Mouse (Mus musculus): ENCODE results near the gene Pcnx3. TPM values are rescaled to one million over a fixed set of nuclear protein-coding genes. Genes with fewer than 3 reads are reported as not detected.

Pcnx3 gene
- polyA plus RNA-seq, 1 experiment from 2014 or later = 35.2 TPM

DNA sequence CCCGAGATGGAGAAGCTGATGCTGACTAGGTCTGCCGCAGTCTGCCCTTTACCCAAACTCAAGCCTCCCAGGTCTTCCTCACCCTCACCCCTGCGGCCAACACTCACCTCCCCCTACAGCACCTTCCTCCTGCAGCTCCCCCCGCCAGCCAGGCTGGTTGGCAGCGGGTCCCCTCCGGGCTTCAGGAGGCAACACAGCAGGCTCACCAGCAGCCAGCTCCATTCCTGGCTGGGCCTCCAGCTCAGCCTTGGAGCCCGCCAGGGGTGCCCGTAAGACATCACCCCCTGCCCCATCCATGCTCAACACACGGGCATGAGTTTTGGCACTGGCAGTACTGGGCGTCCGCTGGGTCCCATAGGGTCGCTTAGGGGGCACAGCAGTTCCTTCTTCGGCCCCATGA, 3.7 kb downstream of the Pcnx3 start:
- H3K9ac ChIP-seq = no peak overlapping the region
- WGBS = 91% methylated on average over 13 of the region's 13 CpGs
- H3K36me3 ChIP-seq (ENCODE audit: insufficient read depth) = peaks cover 66% of the 10 kb centered on the region

GRCm38 (mm10) chr19:5684236-5684635, 4.5 kb downstream of the Pcnx3 start:
- H3K4me3 ChIP-seq (ENCODE audit: low read depth, low read length) = no peak overlapping the region
- no peaks in the 10 kb centered on the region for H3K9me3 ChIP-seq (ENCODE audit: low read depth, low read length)
- no peak for ATAC-seq (ENCODE audit: insufficient read depth)
- no peak for DNase-seq
- no peaks in the 10 kb centered on the region for H3K27me3 ChIP-seq (ENCODE audit: insufficient read depth, low read length)
- TF ChIP-seq CTCF (IDR thresholded peaks at IDR 0.05; ENCODE audit: low read depth) = no peak
- H3K4me1 ChIP-seq (ENCODE audit: insufficient read depth) = 0 out of 2 replicates have a peak, but pooled peaks cover 4% of the 10 kb centered on the region
- H3K9ac ChIP-seq = no peak overlapping the region
- 90% methylated on average over 12 of the region's 12 CpGs for WGBS
- H3K36me3 ChIP-seq (ENCODE audit: insufficient read depth) = peaks cover 73% of the 10 kb centered on the region
- no peak overlapping the region for H3K4me2 ChIP-seq
- no peak overlapping the region for H3K27ac ChIP-seq (ENCODE audit: low read depth)

More for the DNA sequence above, 3.7 kb downstream of the Pcnx3 start:
- Histone ChIP-seq H3K4me1 (ENCODE audit: insufficient read depth) (0 out of 2 replicates have a peak, but pooled peaks cover 4% of the 10 kb centered on the region), H3K4me2 (no peak overlapping the region), H3K27ac (ENCODE audit: low read depth) (no peak overlapping the region), H3K9me3 (ENCODE audit: low read depth, low read length) (no peaks in the 10 kb centered on the region), H3K27me3 (ENCODE audit: insufficient read depth, low read length) (no peaks in the 10 kb centered on the region), H3K4me3 (ENCODE audit: low read depth, low read length) (no peak overlapping the region)
- ATAC-seq (ENCODE audit: insufficient read depth) (no peak), DNase-seq (no peak)
- TF ChIP-seq CTCF (IDR thresholded peaks at IDR 0.05; ENCODE audit: low read depth) = no peak

DNA sequence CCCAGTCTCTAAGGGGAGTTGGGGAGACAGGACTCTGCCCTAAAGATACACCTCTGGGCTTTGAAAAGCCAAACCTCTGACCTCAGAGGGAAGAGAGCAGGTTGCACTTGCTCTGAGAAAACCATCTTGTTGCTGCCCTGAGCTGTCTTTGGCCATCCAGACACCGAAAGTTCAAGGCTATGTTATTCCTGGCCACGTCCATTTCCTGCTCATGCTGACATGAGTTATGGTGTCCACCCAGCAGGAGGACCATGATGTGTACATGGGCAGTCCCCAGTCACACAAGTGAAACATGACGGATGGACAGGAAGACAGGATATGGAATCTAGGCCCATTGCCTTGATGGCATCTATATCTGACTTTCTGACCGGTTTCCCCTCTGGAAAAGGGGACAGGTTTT, 8.3 kb downstream of the Pcnx3 start:
- DNase-seq = no peak
- Histone ChIP-seq H3K4me1 (ENCODE audit: insufficient read depth) (no peaks in the 10 kb centered on the region), H3K4me3 (ENCODE audit: low read depth, low read length) (no peak overlapping the region), H3K27me3 (ENCODE audit: insufficient read depth, low read length) (no peaks in the 10 kb centered on the region), H3K36me3 (ENCODE audit: insufficient read depth) (peaks cover 94% of the 10 kb centered on the region), H3K9me3 (ENCODE audit: low read depth, low read length) (no peaks in the 10 kb centered on the region), H3K9ac (no peak overlapping the region), H3K27ac (ENCODE audit: low read depth) (no peak overlapping the region), H3K4me2 (no peak overlapping the region)
- WGBS = 77% methylated on average over 4 of the region's 4 CpGs
- TF ChIP-seq CTCF (IDR thresholded peaks at IDR 0.05; ENCODE audit: low read depth) = no peak
- ATAC-seq (ENCODE audit: insufficient read depth) = no peak; the same call in 1 of the 2 replicates

DNA sequence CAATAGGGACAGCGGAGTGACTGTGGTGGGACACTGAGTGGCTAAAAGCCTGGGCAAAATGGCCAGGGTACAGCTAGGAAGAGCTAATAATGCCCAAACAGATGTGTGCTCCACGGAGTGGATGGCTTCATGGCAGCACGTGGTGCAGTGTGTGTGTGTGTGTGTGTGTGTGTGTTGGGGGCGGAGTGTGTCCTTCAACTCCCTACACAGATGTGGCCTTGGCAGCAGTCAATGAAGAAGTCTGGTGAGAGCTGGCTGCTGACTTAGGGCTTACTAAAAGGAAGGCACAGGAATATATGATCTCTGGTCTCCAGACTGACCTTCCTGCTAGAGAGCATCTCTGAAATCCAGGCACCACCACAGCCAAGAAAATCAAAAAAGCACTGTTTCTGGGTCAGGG, 20.3 kb downstream of the Pcnx3 start:
- WGBS = 82% methylated on average over 4 of the region's 4 CpGs
- no peaks in the 10 kb centered on the region for H3K9me3 ChIP-seq (ENCODE audit: low read depth, low read length)
- H3K4me3 ChIP-seq (ENCODE audit: low read depth, low read length) = no peak overlapping the region
- H3K4me1 ChIP-seq (ENCODE audit: insufficient read depth) = no peaks in the 10 kb centered on the region; the same call in 1 of the 2 replicates
- H3K36me3 ChIP-seq (ENCODE audit: insufficient read depth) = peaks cover 68% of the 10 kb centered on the region
- H3K27ac ChIP-seq (ENCODE audit: low read depth) = no peak overlapping the region
- ATAC-seq (ENCODE audit: insufficient read depth) (no peak), DNase-seq (no peak)
- H3K9ac ChIP-seq = no peak overlapping the region
- no peak for TF ChIP-seq CTCF (IDR thresholded peaks at IDR 0.05; ENCODE audit: low read depth)
- no peak overlapping the region for H3K4me2 ChIP-seq
- H3K27me3 ChIP-seq (ENCODE audit: insufficient read depth, low read length) = no peaks in the 10 kb centered on the region

- 86% methylated on average over 18 of the region's 18 CpGs for WGBS
- Histone ChIP-seq H3K4me2 (no peak overlapping the region), H3K36me3 (ENCODE audit: insufficient read depth) (peaks cover 48% of the 10 kb centered on the region), H3K4me3 (ENCODE audit: low read depth, low read length) (no peak overlapping the region), H3K27ac (ENCODE audit: low read depth) (no peak overlapping the region), H3K4me1 (ENCODE audit: insufficient read depth) (peaks cover 5% of the 10 kb centered on the region; the same call in 1 of the 2 replicates), H3K9ac (no peak overlapping the region), H3K27me3 (ENCODE audit: insufficient read depth, low read length) (no peaks in the 10 kb centered on the region), H3K9me3 (ENCODE audit: low read depth, low read length) (no peaks in the 10 kb centered on the region)
- DNase-seq (no peak), ATAC-seq (ENCODE audit: insufficient read depth) (no peak)
- TF ChIP-seq CTCF (IDR thresholded peaks at IDR 0.05; ENCODE audit: low read depth) = no peak
Measured at GRCm38 (mm10) chr19:5666386-5666785, 22.3 kb downstream of the Pcnx3 start.

- ATAC-seq (ENCODE audit: insufficient read depth) (no peak), DNase-seq (no peak)
- H3K27me3 ChIP-seq (ENCODE audit: insufficient read depth, low read length) = no peaks in the 10 kb centered on the region
- H3K4me2 ChIP-seq = no peak overlapping the region
- no peak overlapping the region for H3K27ac ChIP-seq (ENCODE audit: low read depth)
- H3K4me1 ChIP-seq (ENCODE audit: insufficient read depth) = peaks cover 5% of the 10 kb centered on the region; the same call in 1 of the 2 replicates
- peaks cover 43% of the 10 kb centered on the region for H3K36me3 ChIP-seq (ENCODE audit: insufficient read depth)
- no peaks in the 10 kb centered on the region for H3K9me3 ChIP-seq (ENCODE audit: low read depth, low read length)
- WGBS = 83% methylated on average over 15 of the region's 15 CpGs
- no peak for TF ChIP-seq CTCF (IDR thresholded peaks at IDR 0.05; ENCODE audit: low read depth)
- H3K4me3 ChIP-seq (ENCODE audit: low read depth, low read length) = no peak overlapping the region
- no peak overlapping the region for H3K9ac ChIP-seq
Measured at GRCm38 (mm10) chr19:5665465-5665864, 23.2 kb downstream of the Pcnx3 start.

GRCm38 (mm10) chr19:5664669-5665257, 23.9 kb downstream of the Pcnx3 start:
- TF ChIP-seq CTCF (IDR thresholded peaks at IDR 0.05; ENCODE audit: low read depth) = no peak
- 87% methylated on average over 10 of the region's 10 CpGs for WGBS
- H3K9ac ChIP-seq = no peak overlapping the region
- peaks cover 5% of the 10 kb centered on the region; the same call in 1 of the 2 replicates for H3K4me1 ChIP-seq (ENCODE audit: insufficient read depth)
- no peaks in the 10 kb centered on the region for H3K27me3 ChIP-seq (ENCODE audit: insufficient read depth, low read length)
- ATAC-seq (ENCODE audit: insufficient read depth) = no peak
- H3K27ac ChIP-seq (ENCODE audit: low read depth) = no peak overlapping the region
- peaks cover 46% of the 10 kb centered on the region for H3K36me3 ChIP-seq (ENCODE audit: insufficient read depth)
- H3K4me2 ChIP-seq = no peak overlapping the region
- no peaks in the 10 kb centered on the region for H3K9me3 ChIP-seq (ENCODE audit: low read depth, low read length)
- H3K4me3 ChIP-seq (ENCODE audit: low read depth, low read length) = no peak overlapping the region
- no peak for DNase-seq
